Mouse (Mus musculus) thymus, postnatal 25 days (tissue): ENCODE data around the gene Mrpl36.

Experiments used
- DNase-seq: peaks from one replicate; pipeline ENCODE4 v3.0.0; 2022

Gene Mrpl36

DNA sequence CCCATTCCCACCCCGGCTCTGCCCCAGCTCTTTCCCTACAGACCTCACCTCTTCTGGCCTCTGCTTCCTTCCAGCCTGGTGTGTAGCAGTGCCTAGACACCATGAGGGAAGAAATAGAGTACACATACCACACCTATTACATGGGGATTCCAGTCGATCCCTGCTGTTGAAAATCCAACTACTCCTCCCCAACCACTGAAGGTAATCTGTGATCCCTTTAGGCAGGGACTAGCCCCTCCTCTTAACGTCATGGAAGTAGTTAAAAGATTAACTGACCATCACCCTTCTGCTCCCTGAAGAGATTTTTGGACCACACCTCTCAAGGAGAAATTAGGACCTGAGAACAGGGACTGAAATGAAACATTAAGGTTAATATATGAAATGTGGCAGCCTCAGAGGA, 18.9 kb downstream of the Mrpl36 start:
- no peak for DNase-seq

DNA sequence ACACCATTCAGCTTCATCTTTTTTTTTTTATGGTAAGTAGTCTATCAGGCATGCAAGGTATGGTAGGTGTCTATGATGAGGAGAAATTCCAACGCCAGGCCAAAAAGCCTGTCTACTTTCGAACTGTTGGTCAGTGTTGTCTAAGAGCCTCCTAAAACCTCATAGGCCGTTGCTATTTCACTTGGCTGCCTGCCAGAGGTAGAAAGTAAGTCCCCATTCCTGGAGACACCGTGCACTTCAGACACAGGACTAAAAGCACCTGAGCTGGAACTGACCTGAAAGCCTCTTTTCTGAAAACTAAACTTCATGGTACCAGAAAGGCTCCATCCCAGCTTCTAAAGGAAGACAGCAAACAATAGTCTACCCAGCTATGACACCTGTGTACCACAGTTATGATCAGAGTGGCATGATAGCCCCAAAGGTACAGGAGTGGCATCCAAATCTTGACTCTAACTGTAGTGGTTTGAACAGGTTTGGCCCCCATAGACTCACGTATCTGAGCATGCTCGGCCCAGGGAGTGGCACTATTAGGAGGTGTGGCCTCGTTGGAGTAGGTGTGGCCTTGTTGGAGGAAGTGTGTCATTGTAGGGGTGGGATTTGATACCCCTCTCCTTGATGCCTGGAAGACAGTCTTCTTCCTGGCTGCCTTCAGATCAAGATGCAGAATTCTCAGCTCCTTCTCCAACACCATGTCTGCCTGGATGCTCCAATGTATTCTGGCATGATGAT, 19.8 kb downstream of the Mrpl36 start:
- DNase-seq = no peak

DNA sequence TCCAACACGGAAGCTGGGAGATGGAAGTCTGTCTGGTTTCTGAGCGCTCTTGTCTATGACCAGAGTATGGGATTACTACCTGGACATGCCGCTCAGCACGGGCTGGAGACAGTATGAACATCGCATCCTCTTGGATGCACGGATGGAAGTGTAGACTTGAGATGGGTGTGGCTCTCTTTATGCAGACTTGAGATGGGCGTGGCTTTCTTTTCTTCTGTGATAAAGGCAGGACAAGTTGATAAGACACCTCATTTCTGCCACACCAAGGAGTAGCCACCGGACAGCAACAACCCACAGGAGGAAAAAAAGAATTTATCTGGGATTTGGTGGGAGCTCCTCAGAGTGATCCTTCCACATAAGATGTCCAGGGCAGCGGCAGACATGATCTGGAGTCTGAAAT, 22.4 kb downstream of the Mrpl36 start:
- no peak for DNase-seq

DNA sequence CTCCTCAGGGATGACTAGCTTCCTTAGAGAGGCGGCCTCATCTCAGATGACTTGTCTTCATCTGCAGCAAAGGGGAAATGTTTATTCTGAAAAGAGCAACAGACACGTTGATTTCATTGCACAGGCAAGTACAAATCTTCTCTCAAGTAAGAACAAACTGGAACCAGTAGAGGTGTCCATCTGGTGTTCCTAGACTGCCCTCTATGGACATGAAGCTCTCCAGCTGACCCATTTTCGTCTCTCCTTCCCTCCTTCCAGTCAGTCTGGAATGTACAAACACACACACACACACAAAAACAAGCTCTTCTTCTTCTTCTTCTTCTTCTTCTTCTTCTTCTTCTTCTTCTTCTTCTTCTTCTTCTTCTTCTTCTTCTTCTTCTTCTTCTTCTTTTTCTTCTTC, 23.6 kb downstream of the Mrpl36 start:
- no peak for DNase-seq

DNA sequence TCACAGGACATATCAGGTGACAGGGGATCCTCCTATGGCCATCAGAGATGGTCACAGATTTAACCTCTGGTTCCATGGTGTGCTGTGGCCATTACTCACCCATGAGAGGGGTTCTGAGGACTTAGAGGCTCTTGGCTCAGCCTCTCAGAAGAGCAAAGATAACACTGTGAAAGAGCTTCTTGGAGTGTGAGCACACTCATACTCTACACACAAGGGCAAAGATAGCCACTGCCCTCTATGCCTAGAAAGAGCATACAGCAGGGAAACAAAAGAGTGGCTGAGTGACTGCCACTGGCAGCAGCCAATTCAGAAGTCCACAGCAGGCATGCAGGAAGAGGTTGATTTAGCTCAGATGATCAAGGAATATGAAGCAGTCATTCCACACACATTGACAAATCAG, 24.2 kb downstream of the Mrpl36 start:
- DNase-seq = no peak

DNA sequence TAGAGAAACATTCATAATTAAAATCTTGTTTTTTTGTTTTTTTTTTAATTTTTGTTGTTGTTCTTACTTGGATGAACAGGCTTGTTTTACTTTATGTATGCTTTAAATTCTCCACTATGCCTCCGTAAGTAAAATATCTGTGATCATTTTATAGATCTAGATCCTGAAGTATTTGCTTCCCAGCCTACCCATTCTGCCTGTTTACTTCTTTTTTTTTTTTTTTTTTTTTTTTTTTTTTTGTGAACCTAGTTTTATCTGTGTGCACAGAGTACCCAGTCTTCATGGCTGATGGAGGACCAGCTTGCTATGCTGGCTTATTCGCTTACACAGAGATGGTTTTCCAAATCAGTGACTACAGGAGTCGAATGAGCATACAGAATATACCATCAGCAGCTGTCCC, 28.8 kb downstream of the Mrpl36 start:
- DNase-seq = no peak

DNA sequence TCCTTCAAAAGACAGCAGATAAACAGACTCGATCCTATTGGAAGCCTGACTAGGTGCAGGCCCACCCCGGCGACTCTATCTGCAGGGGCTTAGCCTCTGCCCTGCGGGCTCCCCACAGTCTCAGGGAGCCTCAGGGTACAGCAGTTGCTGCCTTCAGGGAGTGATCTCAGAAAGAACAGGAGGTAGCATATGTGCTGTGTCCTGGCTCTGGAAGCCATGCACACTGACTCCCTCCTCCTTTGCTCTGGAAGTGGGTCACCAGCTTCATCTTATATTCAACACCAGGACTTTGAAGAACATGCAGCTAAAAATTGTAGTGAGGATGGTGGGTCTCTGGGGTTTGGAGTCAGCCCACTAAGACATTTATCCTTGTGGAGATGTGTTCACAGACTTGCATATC, 45.1 kb downstream of the Mrpl36 start:
- DNase-seq = no peak

DNA sequence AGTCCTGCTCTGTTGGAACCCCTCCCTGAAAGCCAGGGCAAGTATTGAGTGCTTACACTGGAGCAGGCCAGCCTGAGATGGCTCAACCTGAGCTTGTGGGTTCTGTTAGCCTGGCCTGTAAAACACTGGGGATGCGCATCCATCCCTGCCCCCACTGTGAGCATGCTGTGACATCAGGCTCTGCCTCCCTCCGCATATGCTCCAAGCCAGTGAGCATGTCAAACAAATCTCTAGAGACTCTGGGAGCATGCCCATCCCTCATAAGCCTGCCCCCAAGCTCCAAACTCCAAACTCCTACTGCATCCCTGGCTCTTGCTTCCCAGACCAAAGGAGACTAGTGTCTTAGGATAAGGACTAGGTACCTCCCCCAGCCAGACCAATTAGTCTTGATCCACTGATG, 46.3 kb downstream of the Mrpl36 start:
- no peak for DNase-seq

DNA sequence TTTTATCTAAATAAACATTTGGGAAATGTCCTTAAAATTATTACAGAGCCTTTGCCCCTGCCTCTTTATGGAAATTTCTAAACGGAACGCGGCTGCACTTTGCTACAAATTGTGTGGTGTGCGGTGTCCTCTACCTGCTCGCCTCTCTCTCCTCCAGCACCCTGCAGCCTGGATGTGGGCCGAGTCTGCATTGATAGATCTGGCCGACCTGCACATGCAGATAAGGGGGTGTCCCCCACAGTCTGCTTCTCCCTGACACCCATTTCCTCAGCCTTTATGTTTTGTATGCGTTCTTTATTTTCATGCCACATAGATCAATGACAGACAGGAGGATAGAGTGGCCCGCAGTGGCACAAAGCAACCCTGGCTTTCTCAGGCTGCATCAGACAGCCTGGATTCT, 49.3 kb downstream of the Mrpl36 start:
- DNase-seq = no peak
